Mouse (Mus musculus) thymus, adult 2 months (tissue): ENCODE results near the gene Telo2. TPM values are rescaled to one million over a fixed set of nuclear protein-coding genes. Genes with fewer than 3 reads are reported as not detected.

Source experiments
- DNase-seq: peaks from one replicate; pipeline ENCODE4 v3.0.0; 2021
- H3K27ac ChIP-seq: fragments of 200-500 bp; 2 replicates; pipeline ENCODE4 v1.5.1; 2012; ENCODE audit warnings: low read length, control low read depth; ENCODE audit not compliant: control insufficient read depth, insufficient read depth
- H3K27me3 ChIP-seq: fragments of 200-500 bp; 2 replicates; pipeline ENCODE4 v1.6.1; 2012; ENCODE audit warnings: mild to moderate bottlenecking, low read length, moderate library complexity, mixed read lengths; ENCODE audit not compliant: control insufficient read depth, insufficient read depth
- H3K36me3 ChIP-seq: fragments of 200-500 bp; 2 replicates; pipeline ENCODE4 v1.6.1; 2012; ENCODE audit warnings: mild to moderate bottlenecking, low read length, moderate library complexity; ENCODE audit not compliant: control insufficient read depth, insufficient read depth
- H3K4me1 ChIP-seq: fragments of 200-500 bp; replicated peaks from 2 replicates; pipeline ENCODE4 v1.6.1; 2012; ENCODE audit warnings: low read length; ENCODE audit not compliant: control insufficient read depth, insufficient read depth
- H3K4me3 ChIP-seq: fragments of 200-500 bp; 2 replicates; pipeline ENCODE4 v1.5.1; 2012; ENCODE audit warnings: mild to moderate bottlenecking, low read length, control low read depth, moderate library complexity; ENCODE audit not compliant: control insufficient read depth, insufficient read depth
- CTCF ChIP-seq: fragments of 200-500 bp; IDR thresholded peaks from 2 replicates; pipeline ENCODE4 v1.5.1; 2012; ENCODE audit warnings: mild to moderate bottlenecking, control low read depth, low read length, moderate library complexity, borderline replicate concordance; ENCODE audit not compliant: control insufficient read depth, poor library complexity, insufficient read depth; ENCODE audit errors: extremely low read depth
- POLR2A ChIP-seq: fragments of 200-500 bp; IDR thresholded peaks from 2 replicates; pipeline ENCODE4 v1.6.1; 2012; ENCODE audit warnings: mild to moderate bottlenecking, low read length, control low read depth, moderate library complexity; ENCODE audit not compliant: control insufficient read depth, poor library complexity, insufficient read depth; ENCODE audit errors: extremely low read depth
- WGBS: fragments of 180-500 bp; shearing (Covaris S2); methylation state at CpG from one replicate; pipeline ENCODE4 v1.1.7; 2018; 5-methylcytosine and 5-hydroxymethylcytosine counted together
- polyA plus RNA-seq: library from polyadenylated mRNA; depleted of rRNA; stranded (reverse); fragments of >200 nt; gene quantifications from 2 replicates; pipeline ENCODE4 v1.2.3, GENCODE M21; 2012

Telo2 gene
- polyA plus RNA-seq, 1 experiment = 28.1 TPM

DNA sequence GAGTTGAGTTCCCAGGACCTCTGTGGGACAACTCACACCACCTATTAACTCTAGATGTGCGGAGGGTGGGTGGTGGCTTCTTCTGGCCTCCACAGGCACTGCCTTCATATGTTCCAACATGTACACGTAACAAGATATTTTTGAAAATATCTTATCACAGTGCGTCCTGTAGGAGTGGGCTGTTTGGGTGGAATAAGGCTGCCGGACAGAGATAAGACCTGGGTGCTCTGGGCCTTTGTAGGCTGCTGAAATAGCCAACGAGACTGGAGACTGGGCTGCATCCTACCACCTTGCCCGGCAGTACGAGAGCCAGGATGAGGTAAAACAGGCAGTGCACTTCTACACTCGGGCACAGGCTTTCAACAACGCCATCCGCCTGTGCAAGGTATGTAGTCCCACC lies 26.6 kb downstream of the Telo2 start:
- DNase-seq = no peak
- H3K4me1 ChIP-seq = no peaks in the 10 kb centered on the region
- H3K36me3 ChIP-seq = no peaks in the 10 kb centered on the region
- no peak overlapping the region for H3K27ac ChIP-seq
- TF ChIP-seq CTCF (no peak), POLR2A (no peak)
- 96% methylated on average over 10 of the region's 10 CpGs for WGBS
- no peaks in the 10 kb centered on the region for H3K27me3 ChIP-seq
- no peak overlapping the region for H3K4me3 ChIP-seq

DNA sequence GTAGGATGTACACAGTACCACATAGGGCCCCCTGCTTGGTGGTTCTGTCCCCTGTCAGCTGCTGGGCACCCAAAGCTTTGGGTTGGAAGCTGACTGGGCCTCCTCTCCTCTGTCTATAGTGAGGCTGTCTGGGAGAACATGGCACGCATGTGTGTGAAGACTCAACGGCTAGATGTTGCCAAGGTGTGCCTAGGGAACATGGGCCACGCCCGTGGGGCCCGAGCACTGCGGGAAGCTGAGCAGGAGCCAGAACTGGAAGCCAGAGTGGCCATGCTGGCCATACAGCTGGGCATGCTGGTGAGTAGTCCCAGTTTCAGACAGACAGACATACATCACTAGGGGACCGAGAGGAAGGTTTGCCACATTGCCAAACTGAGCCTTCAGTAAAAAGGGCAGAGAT lies 29.0 kb downstream of the Telo2 start:
- H3K4me1 ChIP-seq = no peaks in the 10 kb centered on the region
- over 99% methylated on average over 7 of the region's 7 CpGs for WGBS

DNA sequence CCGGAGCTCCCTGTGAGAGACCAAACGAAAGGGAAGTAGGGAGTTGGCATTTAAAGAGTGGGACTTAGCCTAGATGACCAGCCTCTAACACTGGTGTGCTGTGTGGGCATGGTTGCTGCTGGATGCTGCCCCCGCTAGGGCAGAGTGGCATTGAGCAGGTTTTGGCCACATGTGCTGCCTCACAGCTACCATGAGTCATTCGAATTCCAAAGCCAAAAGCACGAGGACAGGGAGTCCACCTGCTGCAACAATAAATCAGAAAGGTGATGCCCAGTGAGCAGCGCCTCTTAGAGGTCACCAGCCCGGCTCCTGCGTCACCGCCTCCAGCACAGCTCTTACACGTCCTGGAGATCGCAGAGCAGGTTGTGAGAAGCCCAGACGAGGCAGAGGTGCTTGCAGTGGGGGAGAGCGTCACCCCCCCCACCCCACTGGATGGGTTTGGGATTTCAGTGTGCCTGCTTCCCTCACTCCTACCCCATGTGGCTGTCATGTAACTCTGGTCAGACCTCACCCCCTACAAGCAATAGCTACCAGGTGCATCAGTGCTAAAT lies 30.9 kb downstream of the Telo2 start:
- no peaks in the 10 kb centered on the region for H3K4me1 ChIP-seq
- no peak overlapping the region for H3K27ac ChIP-seq
- no peaks in the 10 kb centered on the region for H3K27me3 ChIP-seq
- no peak overlapping the region for H3K4me3 ChIP-seq
- 88% methylated on average over 13 of the region's 13 CpGs for WGBS
- TF ChIP-seq POLR2A (no peak), CTCF (no peak)
- no peaks in the 10 kb centered on the region for H3K36me3 ChIP-seq
- no peak for DNase-seq

More for the DNA sequence above, 29.0 kb downstream of the Telo2 start:
- DNase-seq = no peak
- Histone ChIP-seq H3K27me3 (no peaks in the 10 kb centered on the region), H3K4me3 (no peak overlapping the region), H3K36me3 (no peaks in the 10 kb centered on the region), H3K27ac (no peak overlapping the region)
- no peak for TF ChIP-seq POLR2A
- TF ChIP-seq CTCF = no peak

DNA sequence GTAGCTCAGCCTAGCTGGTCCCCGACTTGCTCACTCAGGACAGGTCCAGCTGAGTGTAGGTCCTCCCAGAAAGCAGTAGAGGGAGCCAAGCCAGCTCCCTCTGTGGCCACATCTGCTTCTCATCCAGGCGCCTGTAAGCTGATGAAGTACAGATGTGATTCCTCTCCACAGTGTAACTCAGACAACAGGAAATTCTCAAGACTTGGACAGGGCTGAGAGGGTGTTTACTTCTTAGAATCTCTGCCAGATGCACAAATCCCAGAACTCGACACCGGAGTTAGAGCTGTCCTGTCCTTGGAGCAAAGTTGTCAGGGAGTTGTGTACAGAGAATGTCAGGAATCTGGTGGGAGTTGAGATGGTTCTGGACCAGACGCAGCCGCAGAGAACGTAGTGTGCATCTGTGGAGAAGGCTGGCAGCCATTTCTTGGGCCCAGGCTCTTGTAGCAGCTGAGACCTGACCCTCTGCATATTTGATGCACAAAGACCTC lies 32.3 kb downstream of the Telo2 start, which contains the start of gene Tmem204:
Gene Tmem204 (minus strand): TSS at position 148 of the 488 bp plus-strand sequence.
- TF ChIP-seq POLR2A (no peak), CTCF (no peak)
- Histone ChIP-seq H3K27ac (no peak within 1 kb of the TSS), H3K4me1 (no peaks in the 10 kb centered on the region), H3K27me3 (no peaks in the 10 kb centered on the region), H3K4me3 (no peak within 1 kb of the TSS), H3K36me3 (no peaks in the 10 kb centered on the region)
- 76% methylated on average over 7 of the region's 7 CpGs for WGBS
- DNase-seq = no peak

DNA sequence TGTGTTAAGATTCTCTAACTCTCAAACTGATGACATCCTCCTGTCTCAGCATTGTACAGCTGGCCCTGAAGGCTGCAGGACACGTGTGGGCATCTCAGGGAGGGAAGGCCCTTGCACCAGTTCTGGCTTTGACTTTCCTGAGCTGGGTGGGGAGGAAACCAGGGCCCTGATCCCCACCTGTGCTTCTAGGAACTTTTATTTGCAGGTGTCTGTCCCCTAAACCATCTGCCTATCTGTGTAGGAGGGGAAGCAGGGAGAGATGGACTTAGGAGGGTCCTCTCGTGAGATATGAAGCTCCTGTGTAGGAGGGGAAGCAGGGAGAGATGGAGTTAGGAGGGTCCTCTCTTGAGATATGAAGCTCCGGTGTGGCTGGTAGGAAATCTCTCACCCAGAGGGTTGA lies 32.9 kb downstream of the Telo2 start:
- WGBS = 84% methylated on average over 3 of the region's 3 CpGs
- H3K4me1 ChIP-seq = no peaks in the 10 kb centered on the region

DNA sequence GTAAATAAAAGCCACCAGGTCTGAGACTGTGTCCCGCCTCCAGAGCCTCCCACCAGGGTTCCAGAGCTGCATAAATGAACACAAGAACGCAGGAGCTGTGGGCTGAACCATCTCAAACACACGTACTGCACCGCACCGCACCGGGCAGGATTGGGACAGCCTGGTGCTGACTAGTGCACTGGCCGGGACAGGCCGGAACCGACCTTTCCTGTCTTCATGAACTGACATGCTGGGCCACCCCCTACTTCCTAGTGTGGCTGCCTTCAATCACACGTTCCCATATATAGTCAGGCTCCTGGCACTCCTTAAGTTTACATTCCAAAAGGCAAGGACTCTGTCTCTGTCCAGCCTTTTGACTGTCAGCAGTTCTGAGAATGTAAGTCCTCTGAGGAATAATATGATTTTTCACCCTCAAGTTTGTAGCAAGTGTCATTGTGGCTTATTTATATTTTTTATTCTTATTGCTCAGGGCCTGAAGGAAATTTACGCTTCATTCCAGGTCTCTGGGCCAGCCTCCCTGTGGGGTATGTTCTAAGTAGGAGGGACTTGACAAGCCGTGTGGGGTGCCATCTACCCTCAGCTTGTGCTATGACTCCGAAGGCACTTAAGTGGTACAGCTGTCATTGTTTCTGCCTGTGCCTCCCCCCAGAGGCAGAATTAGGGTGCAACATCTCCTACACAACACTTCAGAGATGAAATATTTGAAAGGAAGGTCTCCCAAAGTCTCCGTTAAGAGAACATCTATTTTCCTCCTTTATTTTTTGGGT lies 33.5 kb downstream of the Telo2 start:
- Histone ChIP-seq H3K36me3 (no peaks in the 10 kb centered on the region), H3K4me1 (no peaks in the 10 kb centered on the region), H3K4me3 (no peak overlapping the region), H3K27ac (no peak overlapping the region), H3K27me3 (no peaks in the 10 kb centered on the region)
- 83% methylated on average over 14 of the region's 14 CpGs for WGBS
- TF ChIP-seq POLR2A (no peak), CTCF (no peak)
- no peak for DNase-seq

More for the DNA sequence above, 32.9 kb downstream of the Telo2 start:
- H3K4me3 ChIP-seq = no peak overlapping the region
- no peaks in the 10 kb centered on the region for H3K27me3 ChIP-seq
- DNase-seq = no peak
- TF ChIP-seq POLR2A (no peak), CTCF (no peak)
- no peak overlapping the region for H3K27ac ChIP-seq
- H3K36me3 ChIP-seq = no peaks in the 10 kb centered on the region
